Mouse (Mus musculus) gonadal fat pad, adult 2 months (tissue): ENCODE data around the gene A1bg. TPM values are rescaled to one million over a fixed set of nuclear protein-coding genes. Genes with fewer than 3 reads are reported as not detected.
A peak's percentile ranks its signal among the peaks of the same experiment; 100 is the strongest.

Experiments
- DNase-seq: peaks from one replicate; pipeline ENCODE4 v3.0.0-alpha.2; 2012; ENCODE audit warnings: low read depth
- polyA plus RNA-seq: library from polyadenylated mRNA; depleted of rRNA; stranded (reverse); fragments of >200 nt; gene quantifications from 2 replicates; pipeline ENCODE4 v1.2.3, GENCODE M21; 2012; rRNA removed

The A1bg gene
- polyA plus RNA-seq: 0.53 and 0.62 TPM in 2 replicates

DNA sequence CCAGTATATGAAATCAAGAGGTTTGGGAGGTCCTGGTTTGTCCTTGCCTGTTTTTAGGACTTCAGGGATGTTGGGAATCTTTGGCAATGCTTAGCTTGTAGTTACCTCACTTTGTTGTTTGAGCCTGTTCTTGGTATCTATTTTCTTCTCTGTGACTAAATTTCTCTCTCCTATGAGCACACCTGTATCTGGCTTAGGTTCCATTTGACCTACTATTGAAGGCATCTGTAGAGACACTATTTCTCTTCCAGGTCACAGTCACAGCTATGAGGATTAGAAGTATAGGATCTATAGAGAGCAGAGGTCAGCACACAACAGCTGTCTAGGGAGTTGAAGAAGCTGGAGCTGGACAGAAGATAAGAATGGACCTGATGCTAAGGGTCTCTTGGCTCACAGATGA, at the start of gene A1bg:
TSS of gene A1bg (minus strand) at position 101 of the 400 bp plus-strand sequence.
- no peak for DNase-seq

DNA sequence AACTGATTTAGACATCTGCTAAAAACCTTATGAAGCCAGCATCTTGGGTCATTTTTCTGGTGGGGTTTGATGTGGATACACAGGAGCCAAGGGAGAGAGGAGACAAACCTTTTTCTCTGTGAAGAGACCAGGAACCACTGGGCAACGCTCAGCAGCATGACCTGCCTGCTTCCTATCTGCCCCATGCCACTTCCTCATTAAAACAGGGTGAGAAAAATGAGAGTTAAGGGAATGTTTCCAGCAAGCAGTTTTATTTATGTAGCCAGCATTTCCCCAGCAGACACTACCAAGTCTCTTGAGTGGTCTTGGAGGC, 45.7 kb upstream of the A1bg start:
- DNase-seq: no peak

DNA sequence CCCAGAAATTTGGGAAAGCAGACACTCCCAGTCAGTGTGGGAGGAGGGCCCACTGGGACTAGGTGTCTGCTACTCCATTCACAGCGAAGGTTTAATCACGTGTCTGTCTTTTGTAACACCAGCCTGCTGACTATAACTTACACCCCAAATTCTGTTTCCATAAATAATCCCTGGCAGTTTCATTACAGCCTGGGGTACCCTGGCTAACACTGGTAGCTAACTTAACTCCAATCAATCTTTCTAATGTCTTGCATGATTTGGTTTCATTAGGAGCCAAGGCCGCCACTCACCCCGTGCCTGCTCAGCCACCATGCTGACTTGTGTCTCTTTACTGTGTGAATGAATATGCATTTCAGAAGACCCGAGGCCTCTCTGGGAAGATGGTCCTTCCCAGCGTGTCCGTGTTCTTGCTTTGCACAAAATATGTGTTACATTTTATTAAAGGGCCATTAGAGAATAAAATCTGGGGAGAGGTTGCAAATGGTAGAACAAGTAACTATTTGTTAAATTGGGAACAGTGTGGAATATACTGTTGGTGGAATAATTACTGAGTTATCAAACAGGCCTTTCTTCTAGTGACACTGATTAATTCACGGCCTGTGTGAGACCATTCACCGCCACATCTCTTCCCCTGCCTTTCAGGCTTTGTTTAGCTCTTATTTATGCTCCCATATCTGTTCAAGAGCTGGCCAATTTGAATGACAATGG, 45.2 kb upstream of the A1bg start:
- DNase-seq: no peak

DNA sequence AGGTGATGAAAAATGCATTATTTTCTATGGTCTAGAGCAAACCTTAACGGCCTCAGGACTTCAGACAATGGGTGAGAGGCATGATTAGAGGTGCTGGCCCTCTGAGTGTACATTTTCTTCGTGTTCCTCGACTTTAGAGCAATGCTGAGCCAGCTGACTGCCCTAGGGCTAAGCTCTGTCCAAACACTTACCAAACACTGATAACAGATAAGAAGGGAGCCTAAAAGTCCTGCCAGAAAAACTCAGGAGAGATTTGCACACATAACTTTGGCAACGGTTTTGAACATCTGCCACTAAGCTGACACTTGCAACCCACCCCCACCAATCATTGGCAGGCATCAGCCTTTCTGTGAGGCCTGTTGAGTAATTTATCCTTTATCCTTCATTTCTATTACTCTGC, 2.9 kb upstream of the A1bg start:
- DNase-seq: peak; percentile 13

GRCm38 (mm10) chr15:60903763-60904697, 18.8 kb downstream of the A1bg start:
- DNase-seq: no peak

GRCm38 (mm10) chr15:60898187-60898965, 24.4 kb downstream of the A1bg start:
- no peak for DNase-seq

DNA sequence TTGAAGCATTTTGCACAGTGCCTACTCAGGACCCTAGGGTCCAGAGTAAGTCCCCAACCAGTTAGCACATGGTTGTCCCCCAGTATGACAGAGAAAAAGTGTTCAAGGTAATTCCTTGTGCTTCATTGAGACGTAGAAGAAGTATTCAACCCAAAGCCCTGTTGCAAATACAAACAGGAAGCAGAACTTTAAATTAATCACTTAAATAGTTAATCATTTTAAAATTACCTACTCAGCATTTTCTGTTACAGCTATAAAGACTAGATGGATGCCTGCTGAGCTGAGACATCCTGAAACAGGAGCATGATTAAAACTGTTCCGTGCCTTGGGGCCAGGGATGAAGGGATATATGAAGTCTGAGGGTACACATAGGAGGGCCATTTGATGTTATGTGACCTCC, 26.8 kb downstream of the A1bg start:
- DNase-seq: no peak

DNA sequence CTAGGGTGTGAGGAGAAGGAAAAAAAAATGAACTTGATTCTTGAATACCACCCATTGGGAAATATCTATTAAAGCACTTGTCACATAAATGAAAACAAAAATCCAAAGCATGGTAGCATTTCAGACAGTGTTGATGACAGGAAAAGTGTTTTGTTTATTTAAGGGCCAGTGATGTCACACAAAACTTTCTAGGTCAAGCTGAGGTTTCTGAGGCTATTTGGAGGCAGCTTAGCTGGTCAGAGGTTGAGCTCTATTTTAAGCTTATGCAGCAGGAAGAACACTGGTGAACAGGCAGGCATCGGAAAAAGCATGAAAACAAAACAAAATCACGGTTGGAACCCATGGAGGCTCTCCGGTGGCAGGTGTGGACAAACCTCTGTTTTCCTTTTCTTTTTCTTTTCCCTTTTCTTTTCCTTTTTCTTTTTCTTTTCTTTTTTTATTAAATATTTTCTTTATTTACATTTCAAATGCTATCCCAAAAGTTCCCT, 29.8 kb downstream of the A1bg start:
- DNase-seq: no peak

DNA sequence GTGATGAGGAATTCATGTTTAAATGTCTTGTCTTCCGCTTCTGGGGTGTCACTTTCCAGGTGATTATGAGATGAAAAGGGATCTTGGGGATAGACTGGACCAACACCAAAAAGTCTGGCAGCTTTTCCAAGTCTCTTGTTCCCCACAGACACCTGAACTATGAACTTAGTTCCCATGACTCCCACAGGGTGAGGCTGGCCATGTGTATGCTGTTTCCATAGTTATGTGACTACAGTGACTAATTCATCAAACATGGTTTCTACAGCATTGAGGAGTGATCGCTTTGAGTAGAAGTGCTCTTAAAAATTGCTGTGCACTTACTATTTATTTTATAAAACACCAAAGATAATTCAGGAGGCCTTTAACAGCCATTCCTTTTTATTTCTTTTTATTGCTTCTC, 34.1 kb downstream of the A1bg start:
- DNase-seq: no peak

DNA sequence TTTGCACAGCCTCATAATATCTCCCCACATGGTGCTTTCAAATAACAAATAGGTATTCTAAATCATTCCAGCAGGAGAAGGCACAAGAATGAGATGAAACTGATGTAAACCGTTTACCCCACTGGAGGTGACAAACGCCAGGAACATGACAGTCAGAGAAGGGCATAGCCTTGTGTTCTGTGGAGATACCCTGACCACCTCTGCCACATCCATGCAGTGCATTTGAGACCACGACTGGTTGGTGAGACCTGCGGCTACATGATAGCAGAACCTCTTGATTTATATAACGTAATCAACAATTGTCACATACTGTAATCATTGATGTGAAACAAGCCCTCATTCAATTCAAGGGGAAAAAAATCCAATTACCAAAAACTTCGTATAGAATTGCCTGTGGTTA, 47.1 kb downstream of the A1bg start:
- no peak for DNase-seq

GRCm38 (mm10) chr15:60862417-60862816, 60.4 kb downstream of the A1bg start:
- no peak for DNase-seq

GRCm38 (mm10) chr15:60855112-60855511, 67.7 kb downstream of the A1bg start:
- DNase-seq: no peak

DNA sequence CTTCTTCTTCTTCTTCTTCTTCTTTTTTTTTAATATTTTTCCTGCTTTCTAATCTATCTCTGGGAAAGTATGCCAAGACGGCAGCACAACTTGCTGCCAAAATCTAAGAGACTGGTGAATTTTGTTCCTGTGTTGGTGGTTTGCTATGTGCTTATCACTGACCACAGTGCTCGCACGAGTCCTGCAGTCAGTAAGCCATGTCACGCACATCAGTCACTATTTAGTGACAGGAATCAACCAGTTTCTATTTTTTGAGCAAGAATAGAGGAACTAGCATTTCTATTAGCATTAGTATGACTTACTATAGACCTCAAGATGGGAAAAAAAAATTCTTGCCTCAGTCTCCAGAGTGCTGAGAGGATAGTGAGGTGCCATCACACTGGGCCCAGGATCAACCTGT, 68.7 kb downstream of the A1bg start:
- DNase-seq: no peak

GRCm38 (mm10) chr15:60853231-60853999, 69.4 kb downstream of the A1bg start, which contains the start of gene Fam84b:
Gene Fam84b (minus strand): TSS chr15:60853778.
- peak; percentile 52 for DNase-seq

- no peak for DNase-seq
These were observed 74.2 kb downstream of the A1bg start for GRCm38 (mm10) chr15:60848630-60849029.

Other genes with a start within 250 kb of the A1bg start
- gene Fam84b, start 69.2 kb downstream of the A1bg start, polyA plus RNA-seq: 19.3 and 23.7 TPM in 2 replicates